Mouse (Mus musculus): ENCODE results near the gene Runx2. TPM values are rescaled to one million over a fixed set of nuclear protein-coding genes. Genes with fewer than 3 reads are reported as not detected.

The Runx2 gene
- polyA plus RNA-seq, 1 experiment from 2014 or later, result 4.0 TPM

DNA sequence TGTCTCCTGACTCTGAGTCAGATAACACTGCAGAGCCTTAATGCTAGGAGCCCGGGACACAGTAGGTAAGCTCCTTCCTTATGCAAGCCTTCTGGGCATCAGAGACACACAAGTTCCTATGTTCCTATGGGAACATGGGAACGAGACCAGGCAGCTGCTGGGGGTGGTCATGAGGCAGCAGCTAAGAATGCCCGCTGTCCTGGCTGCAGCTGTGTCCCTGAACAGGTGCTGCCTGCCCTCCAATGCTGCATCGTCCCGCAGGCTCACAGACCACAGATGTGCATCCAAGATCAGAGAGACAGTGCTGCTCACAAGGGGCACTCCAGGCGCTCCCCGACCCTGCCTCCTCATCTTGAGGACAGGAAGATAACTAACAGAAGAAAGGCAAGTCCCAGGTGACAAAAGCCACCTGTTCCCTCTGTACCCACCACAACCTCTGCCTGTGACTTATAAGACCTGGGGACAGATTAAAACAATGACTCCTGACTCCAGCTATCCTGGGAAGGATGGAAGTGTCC lies 306.3 kb downstream of the Runx2 start:
- no peaks in the 10 kb centered on the region for H3K9me3 ChIP-seq (replicated peaks; ENCODE audit: low read length)
- ATAC-seq (replicated peaks; ENCODE audit: low FRiP score, low read depth) (no peak), DNase-seq (ENCODE audit: low spot score) (no peak)
- no peak overlapping the region for H3K27ac ChIP-seq
- no peak for TF ChIP-seq CTCF (IDR thresholded peaks at IDR 0.05; ENCODE audit: low read depth)
- WGBS, result 53% methylated on average over 7 of the region's 7 CpGs
- H3K36me3 ChIP-seq (ENCODE audit: insufficient read depth, low read length), result no peaks in the 10 kb centered on the region
- no peak overlapping the region for H3K4me3 ChIP-seq (replicated peaks; ENCODE audit: low read depth, low read length)
- H3K4me1 ChIP-seq (replicated peaks; ENCODE audit: insufficient read depth, low read length), result no peaks in the 10 kb centered on the region
- no peak overlapping the region for H3K4me2 ChIP-seq (ENCODE audit: low read length)
- H3K27me3 ChIP-seq (ENCODE audit: insufficient read depth, low read length), result no peaks in the 10 kb centered on the region
- no peak overlapping the region for H3K9ac ChIP-seq (ENCODE audit: low read depth, low read length)

GRCm38 (mm10) chr17:44507741-44508140 lies 306.9 kb downstream of the Runx2 start:
- TF ChIP-seq CTCF (IDR thresholded peaks at IDR 0.05; ENCODE audit: low read depth), result no peak
- 95% methylated on average over 3 of the region's 3 CpGs for WGBS
- DNase-seq (ENCODE audit: low spot score) (no peak), ATAC-seq (replicated peaks; ENCODE audit: low FRiP score, low read depth) (no peak)
- Histone ChIP-seq H3K27me3 (ENCODE audit: insufficient read depth, low read length) (no peaks in the 10 kb centered on the region), H3K9ac (ENCODE audit: low read depth, low read length) (no peak overlapping the region), H3K4me1 (replicated peaks; ENCODE audit: insufficient read depth, low read length) (no peaks in the 10 kb centered on the region), H3K27ac (no peak overlapping the region), H3K4me2 (ENCODE audit: low read length) (no peak overlapping the region), H3K36me3 (ENCODE audit: insufficient read depth, low read length) (no peaks in the 10 kb centered on the region), H3K4me3 (replicated peaks; ENCODE audit: low read depth, low read length) (no peak overlapping the region), H3K9me3 (replicated peaks; ENCODE audit: low read length) (no peaks in the 10 kb centered on the region)

GRCm38 (mm10) chr17:44506524-44506923 lies 308.1 kb downstream of the Runx2 start:
- H3K4me2 ChIP-seq (ENCODE audit: low read length), result no peak overlapping the region
- 74% methylated on average over 3 of the region's 3 CpGs for WGBS
- TF ChIP-seq CTCF (IDR thresholded peaks at IDR 0.05; ENCODE audit: low read depth), result no peak

DNA sequence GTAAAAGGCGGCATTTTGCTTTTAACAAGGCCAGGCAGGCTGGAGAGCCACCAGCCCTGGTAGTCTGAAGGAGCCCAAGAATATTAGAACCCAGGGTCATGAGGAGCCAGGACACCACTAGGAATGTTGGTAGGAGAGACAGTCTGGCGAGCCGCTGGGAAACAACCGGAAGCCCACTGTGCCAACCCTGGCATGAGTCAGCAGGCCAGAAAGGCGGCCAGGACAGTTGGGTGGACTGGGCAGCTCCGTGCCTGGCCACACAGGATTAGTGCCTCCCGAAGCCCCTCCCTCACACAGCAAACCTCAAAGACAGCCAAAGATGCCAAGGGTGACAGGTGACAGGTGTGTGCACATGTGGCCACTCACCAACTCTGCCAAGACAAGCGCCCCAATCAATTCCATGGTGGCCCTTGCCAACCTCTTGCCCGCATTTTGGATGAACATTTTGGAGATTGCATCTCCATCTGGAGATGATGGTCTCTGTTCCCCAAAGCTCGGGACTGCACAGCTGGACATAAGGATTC lies 309.7 kb downstream of the Runx2 start:
- Histone ChIP-seq H3K4me3 (replicated peaks; ENCODE audit: low read depth, low read length) (no peak overlapping the region), H3K27ac (no peak overlapping the region), H3K4me2 (ENCODE audit: low read length) (no peak overlapping the region), H3K36me3 (ENCODE audit: insufficient read depth, low read length) (no peaks in the 10 kb centered on the region), H3K9ac (ENCODE audit: low read depth, low read length) (no peak overlapping the region), H3K4me1 (replicated peaks; ENCODE audit: insufficient read depth, low read length) (no peaks in the 10 kb centered on the region), H3K9me3 (replicated peaks; ENCODE audit: low read length) (no peaks in the 10 kb centered on the region), H3K27me3 (ENCODE audit: insufficient read depth, low read length) (no peaks in the 10 kb centered on the region)
- WGBS, result 92% methylated on average over 10 of the region's 10 CpGs
- no peak for TF ChIP-seq CTCF (IDR thresholded peaks at IDR 0.05; ENCODE audit: low read depth)
- DNase-seq (ENCODE audit: low spot score) (no peak), ATAC-seq (replicated peaks; ENCODE audit: low FRiP score, low read depth) (no peak)

More at GRCm38 (mm10) chr17:44506524-44506923, 308.1 kb downstream of the Runx2 start:
- H3K27ac ChIP-seq, result no peak overlapping the region
- no peaks in the 10 kb centered on the region for H3K4me1 ChIP-seq (replicated peaks; ENCODE audit: insufficient read depth, low read length)
- H3K4me3 ChIP-seq (replicated peaks; ENCODE audit: low read depth, low read length), result no peak overlapping the region
- ATAC-seq (replicated peaks; ENCODE audit: low FRiP score, low read depth), result no peak
- H3K9ac ChIP-seq (ENCODE audit: low read depth, low read length), result no peak overlapping the region
- H3K36me3 ChIP-seq (ENCODE audit: insufficient read depth, low read length), result no peaks in the 10 kb centered on the region
- DNase-seq (ENCODE audit: low spot score), result no peak
- H3K27me3 ChIP-seq (ENCODE audit: insufficient read depth, low read length), result no peaks in the 10 kb centered on the region
- H3K9me3 ChIP-seq (replicated peaks; ENCODE audit: low read length), result no peaks in the 10 kb centered on the region

DNA sequence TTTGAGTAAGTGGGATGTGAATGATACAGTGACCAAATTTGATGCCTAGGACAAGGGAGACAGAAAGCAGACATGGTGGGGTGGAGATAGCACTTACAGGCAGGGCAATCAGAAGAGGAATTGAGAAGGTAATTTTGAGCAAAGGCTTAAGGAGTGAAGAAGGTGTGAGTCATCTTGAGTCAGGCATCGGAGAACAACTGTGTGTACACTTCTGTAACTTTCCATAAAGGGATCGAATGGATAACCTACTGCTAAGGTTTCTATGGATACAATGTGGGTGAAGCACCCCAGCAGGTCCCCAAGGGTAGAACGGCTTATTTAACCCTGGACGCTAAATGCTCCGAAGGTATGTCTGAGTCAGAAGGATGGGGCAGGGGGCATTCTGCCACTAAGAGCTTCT lies 312.4 kb downstream of the Runx2 start:
- Histone ChIP-seq H3K9ac (ENCODE audit: low read depth, low read length) (no peak overlapping the region), H3K36me3 (ENCODE audit: insufficient read depth, low read length) (no peaks in the 10 kb centered on the region), H3K4me2 (ENCODE audit: low read length) (no peak overlapping the region), H3K4me3 (replicated peaks; ENCODE audit: low read depth, low read length) (no peak overlapping the region), H3K27me3 (ENCODE audit: insufficient read depth, low read length) (no peaks in the 10 kb centered on the region), H3K9me3 (replicated peaks; ENCODE audit: low read length) (no peaks in the 10 kb centered on the region), H3K4me1 (replicated peaks; ENCODE audit: insufficient read depth, low read length) (no peaks in the 10 kb centered on the region), H3K27ac (no peak overlapping the region)
- DNase-seq (ENCODE audit: low spot score), result no peak
- 91% methylated on average over 5 of the region's 5 CpGs for WGBS
- no peak for TF ChIP-seq CTCF (IDR thresholded peaks at IDR 0.05; ENCODE audit: low read depth)
- ATAC-seq (replicated peaks; ENCODE audit: low FRiP score, low read depth), result no peak

GRCm38 (mm10) chr17:44500306-44500899 lies 314.2 kb downstream of the Runx2 start:
- TF ChIP-seq CTCF (IDR thresholded peaks at IDR 0.05; ENCODE audit: low read depth), result no peak
- Histone ChIP-seq H3K9me3 (replicated peaks; ENCODE audit: low read length) (no peaks in the 10 kb centered on the region), H3K9ac (ENCODE audit: low read depth, low read length) (no peak overlapping the region), H3K4me3 (replicated peaks; ENCODE audit: low read depth, low read length) (no peak overlapping the region), H3K36me3 (ENCODE audit: insufficient read depth, low read length) (no peaks in the 10 kb centered on the region), H3K27ac (no peak overlapping the region), H3K27me3 (ENCODE audit: insufficient read depth, low read length) (no peaks in the 10 kb centered on the region), H3K4me2 (ENCODE audit: low read length) (no peak overlapping the region), H3K4me1 (replicated peaks; ENCODE audit: insufficient read depth, low read length) (no peaks in the 10 kb centered on the region)
- DNase-seq (ENCODE audit: low spot score) (no peak), ATAC-seq (replicated peaks; ENCODE audit: low FRiP score, low read depth) (no peak)
- WGBS, result 67% methylated on average over 11 of the region's 11 CpGs

All from kidney, postnatal 0 days (tissue).